Mouse (Mus musculus) olfactory bulb, adult 2 months (tissue): ENCODE results near the gene 1520401A03Rik. TPM values are rescaled to one million over a fixed set of nuclear protein-coding genes. Genes with fewer than 3 reads are reported as not detected.

ENCODE experiments used
- H3K27ac ChIP-seq: fragments of 200-500 bp; 2 replicates; pipeline ENCODE4 v1.5.1; 2012; ENCODE audit warnings: low read depth, low read length; ENCODE audit not compliant: insufficient read depth
- H3K4me1 ChIP-seq: fragments of 200-500 bp; 2 replicates; pipeline ENCODE4 v1.6.1; 2012; ENCODE audit warnings: low read length; ENCODE audit not compliant: control insufficient read depth, insufficient read depth
- H3K4me3 ChIP-seq: fragments of 200-500 bp; 2 replicates; pipeline ENCODE4 v1.5.1; 2012; ENCODE audit warnings: mild to moderate bottlenecking, low read depth, low read length, moderate library complexity; ENCODE audit not compliant: insufficient read depth
- CTCF ChIP-seq: fragments of 200-500 bp; IDR thresholded peaks from 2 replicates; pipeline ENCODE4 v1.5.1; 2012; ENCODE audit warnings: low read depth, mild to moderate bottlenecking, low read length, moderate library complexity; ENCODE audit not compliant: insufficient read depth
- POLR2A ChIP-seq: fragments of 200-500 bp; IDR thresholded peaks from 2 replicates; pipeline ENCODE4 v1.6.1; 2012; ENCODE audit warnings: mild to moderate bottlenecking, low read depth, low read length, moderate library complexity; ENCODE audit not compliant: insufficient read depth
- WGBS: fragments of 180-500 bp; shearing (Covaris S2); methylation state at CpG from one replicate; pipeline ENCODE4 v1.1.7; 2018; 5-methylcytosine and 5-hydroxymethylcytosine counted together
- polyA plus RNA-seq: library from polyadenylated mRNA; stranded (reverse); fragments of >200 nt; gene quantifications from 2 replicates; pipeline ENCODE4 v1.2.4, GENCODE M21; 2012; ENCODE audit warnings: low replicate concordance; ENCODE audit not compliant: missing spikeins, insufficient read depth, insufficient read length

1520401A03Rik gene
- polyA plus RNA-seq, 1 experiment = not detected

GRCm38 (mm10) chr17:23721886-23722285, 697 bp downstream of the 1520401A03Rik start:
- Histone ChIP-seq H3K4me1 (peaks cover 4% of the 10 kb centered on the region; the same call in 1 of the 2 replicates), H3K4me3 (no peak overlapping the region), H3K27ac (no peak overlapping the region)
- 88% methylated on average over 2 of the region's 2 CpGs for WGBS
- TF ChIP-seq POLR2A (no peak), CTCF (no peak)

GRCm38 (mm10) chr17:23719455-23719854, 3.1 kb downstream of the 1520401A03Rik start:
- Histone ChIP-seq H3K4me3 (no peak overlapping the region), H3K27ac (no peak overlapping the region), H3K4me1 (no peaks in the 10 kb centered on the region)
- TF ChIP-seq POLR2A = no peak
- TF ChIP-seq CTCF = no peak
- 14% methylated on average over 1 of the region's 1 CpGs for WGBS

GRCm38 (mm10) chr17:23717003-23717402, 5.6 kb downstream of the 1520401A03Rik start:
- 72% methylated on average over 2 of the region's 2 CpGs for WGBS
- TF ChIP-seq CTCF = no peak
- no peak for TF ChIP-seq POLR2A
- no peak overlapping the region for H3K27ac ChIP-seq

GRCm38 (mm10) chr17:23706212-23706611, 16.4 kb downstream of the 1520401A03Rik start:
- no peak overlapping the region for H3K4me3 ChIP-seq
- 0 out of 2 replicates have a peak, but pooled peaks cover 4% of the 10 kb centered on the region for H3K4me1 ChIP-seq
- no peak overlapping the region for H3K27ac ChIP-seq
- TF ChIP-seq POLR2A (no peak), CTCF (peak; percentile 66)
- 16% methylated on average over 3 of the region's 3 CpGs for WGBS

More at GRCm38 (mm10) chr17:23717003-23717402, 5.6 kb downstream of the 1520401A03Rik start:
- Histone ChIP-seq H3K4me1 (no peaks in the 10 kb centered on the region), H3K4me3 (no peak overlapping the region)

- H3K27ac ChIP-seq = no peak overlapping the region
- H3K4me3 ChIP-seq = no peak overlapping the region
- H3K4me1 ChIP-seq = 0 out of 2 replicates have a peak, but pooled peaks cover 4% of the 10 kb centered on the region
- TF ChIP-seq POLR2A (no peak), CTCF (no peak)
- 87% methylated on average over 4 of the region's 7 CpGs for WGBS
Observed at GRCm38 (mm10) chr17:23705525-23706104, 17.0 kb downstream of the 1520401A03Rik start.

GRCm38 (mm10) chr17:23704741-23705140, 17.8 kb downstream of the 1520401A03Rik start:
- WGBS = 39% methylated on average over 7 of the region's 7 CpGs
- TF ChIP-seq CTCF (no peak), POLR2A (no peak)
- no peak overlapping the region for H3K4me3 ChIP-seq

GRCm38 (mm10) chr17:23703301-23703700, 19.3 kb downstream of the 1520401A03Rik start:
- Histone ChIP-seq H3K4me3 (no peak overlapping the region), H3K27ac (no peak overlapping the region), H3K4me1 (peaks cover 6% of the 10 kb centered on the region; the same call in 1 of the 2 replicates)
- TF ChIP-seq CTCF = no peak
- no peak for TF ChIP-seq POLR2A
- 89% methylated on average over 9 of the region's 9 CpGs for WGBS

More at GRCm38 (mm10) chr17:23704741-23705140, 17.8 kb downstream of the 1520401A03Rik start:
- no peak overlapping the region for H3K27ac ChIP-seq
- 0 out of 2 replicates have a peak, but pooled peaks cover 4% of the 10 kb centered on the region for H3K4me1 ChIP-seq

- under 1% methylated on average over 28 of the region's 28 CpGs for WGBS
- H3K4me3 ChIP-seq = peak overlapping the region; percentile 62
- peaks cover 6% of the 10 kb centered on the region; the same call in 1 of the 2 replicates for H3K4me1 ChIP-seq
- TF ChIP-seq POLR2A (no peak; the same call in 1 of the 2 replicates), CTCF (no peak)
- 0 out of 2 replicates have a peak overlapping the region, but pooled peaks have one; percentile 5 for H3K27ac ChIP-seq
Observed at GRCm38 (mm10) chr17:23700079-23700478, 22.5 kb downstream of the 1520401A03Rik start.
